Mouse (Mus musculus) urinary bladder, adult 2 months (tissue): Measurements from ENCODE around the gene Gm13696. TPM values are rescaled to one million over a fixed set of nuclear protein-coding genes. Genes with fewer than 3 reads are reported as not detected.
"Not testable (repeated sequence)": the region's sequence is repeated elsewhere in the genome, so short reads cannot be mapped to it uniquely, and the experiment has no call there.

Experiments used
- DNase-seq: peaks from one replicate; pipeline ENCODE4 v3.0.0; 2022; ENCODE audit warnings: low spot score
- polyA plus RNA-seq: library from polyadenylated mRNA; depleted of rRNA; stranded (reverse); fragments of >200 nt; gene quantifications from 2 replicates; pipeline ENCODE4 v1.2.3, GENCODE M21; 2012; rRNA removed

Gene Gm13696
- 0.03 TPM in 2 replicates for polyA plus RNA-seq

DNA sequence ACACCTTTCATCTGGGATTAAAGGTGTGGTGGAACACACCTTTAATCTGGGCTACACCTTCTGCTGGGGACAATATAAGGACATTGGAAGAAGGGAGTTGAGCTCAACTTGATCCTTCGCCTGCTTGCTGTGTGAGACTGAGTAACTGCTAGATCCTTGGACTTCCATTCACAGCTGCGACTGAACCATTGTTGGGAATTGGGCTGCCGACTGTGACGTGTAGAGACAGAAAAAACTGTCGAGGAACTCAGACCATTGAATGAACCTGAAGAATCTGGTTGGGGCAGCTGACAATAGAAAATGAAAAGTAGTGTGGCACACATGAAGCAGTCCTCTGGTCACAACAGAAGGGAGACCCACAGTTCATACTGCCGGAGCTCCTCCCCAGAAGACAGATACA is at the start of gene Gm13696:
Gene Gm13696, plus strand, starts transcription at position 301 of the 400 bp plus-strand sequence.
- not testable (repeated sequence) for DNase-seq

DNA sequence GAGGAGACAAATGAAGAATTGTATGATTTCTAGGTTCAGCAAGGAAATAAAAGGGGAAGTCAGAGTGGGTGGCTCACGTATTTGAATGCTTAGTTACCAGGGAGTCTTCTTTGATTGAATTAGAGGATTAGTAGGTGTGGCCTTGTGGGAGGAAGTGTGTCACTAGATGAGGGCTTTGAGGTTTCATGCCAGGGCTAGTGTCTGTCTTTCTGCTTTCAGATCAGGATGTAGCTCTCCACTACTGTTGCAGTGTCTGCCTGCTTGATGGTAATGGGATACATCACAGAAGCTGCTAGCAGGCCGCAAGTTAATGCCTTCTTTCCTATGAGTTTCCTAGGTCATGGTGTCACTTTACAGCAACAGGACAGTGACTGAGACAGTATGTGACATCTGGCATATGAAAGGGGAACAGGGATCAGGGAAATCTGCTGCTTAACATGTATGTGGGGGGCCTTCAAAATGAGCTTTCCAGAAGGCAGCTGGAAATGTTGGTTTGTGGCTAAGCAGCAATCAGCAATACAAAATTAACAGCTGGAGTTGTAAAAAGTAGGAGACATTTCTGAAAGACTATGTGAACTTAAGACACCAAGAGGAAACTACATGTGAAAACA is 43.3 kb upstream of the Gm13696 start:
- no peak for DNase-seq

DNA sequence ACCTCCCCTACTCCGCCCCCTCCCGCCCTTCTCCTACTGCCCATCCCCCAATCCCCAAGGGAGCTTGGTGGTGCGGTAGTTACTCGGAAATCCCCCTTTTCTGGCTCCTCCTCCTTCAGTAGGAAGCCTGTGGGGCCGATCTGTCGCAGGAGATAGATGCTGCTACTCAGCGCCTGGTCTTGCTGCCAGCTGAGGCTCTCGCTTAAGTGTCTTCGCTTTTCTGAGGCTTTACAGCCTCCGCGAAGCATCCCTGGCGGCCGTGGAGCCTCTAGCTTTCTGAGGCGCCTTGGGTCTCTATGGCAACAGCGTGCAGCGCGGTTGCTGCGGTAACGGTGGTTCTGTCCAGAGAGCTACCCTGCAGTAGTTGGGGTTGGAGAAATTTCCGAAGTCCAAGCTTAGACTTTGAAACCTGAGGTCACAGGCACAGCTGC is 32.0 kb upstream of the Gm13696 start, which contains the start of gene Zswim2:
Gene Zswim2, minus strand, starts transcription at position 298 of the 431 bp plus-strand sequence.
- DNase-seq: no peak

DNA sequence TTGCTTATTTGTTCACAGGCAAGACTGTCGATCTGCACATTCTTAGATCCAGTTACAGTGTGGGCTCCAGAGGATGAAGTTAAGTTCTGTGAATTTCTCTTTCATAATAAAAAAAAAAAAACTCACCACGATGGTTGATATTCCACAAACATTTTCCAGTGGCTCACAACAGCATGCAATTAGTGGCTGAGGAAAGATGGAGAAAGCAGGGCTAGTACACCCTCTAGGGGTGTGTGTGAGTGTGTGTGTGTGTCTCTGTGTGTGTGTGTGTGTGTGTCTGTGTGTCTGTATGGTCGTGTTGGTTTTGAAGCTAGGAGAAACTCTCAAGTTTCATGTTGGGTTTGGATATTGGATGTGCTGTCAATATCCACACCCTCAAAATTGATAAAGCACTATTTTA is 31.5 kb upstream of the Gm13696 start:
- DNase-seq: no peak

DNA sequence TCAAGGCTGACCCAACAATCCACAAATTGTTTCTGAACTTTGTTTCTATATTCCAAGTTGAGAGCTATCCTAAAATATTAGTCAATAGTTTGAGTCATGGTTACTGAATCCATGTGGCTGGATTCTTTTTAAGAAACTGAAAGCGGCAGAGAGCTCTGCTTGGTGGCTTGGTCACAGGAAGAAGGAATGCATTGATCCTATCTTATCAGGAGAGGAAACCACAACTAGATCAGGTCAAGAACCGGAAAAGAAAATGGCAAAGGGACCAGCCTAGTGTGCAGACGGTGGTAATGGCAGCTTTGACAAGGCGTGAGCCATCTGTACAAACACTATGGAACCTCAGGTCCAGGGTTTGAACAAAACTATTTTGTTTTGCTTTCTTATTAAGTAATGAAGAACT is 31.1 kb upstream of the Gm13696 start:
- DNase-seq: no peak

DNA sequence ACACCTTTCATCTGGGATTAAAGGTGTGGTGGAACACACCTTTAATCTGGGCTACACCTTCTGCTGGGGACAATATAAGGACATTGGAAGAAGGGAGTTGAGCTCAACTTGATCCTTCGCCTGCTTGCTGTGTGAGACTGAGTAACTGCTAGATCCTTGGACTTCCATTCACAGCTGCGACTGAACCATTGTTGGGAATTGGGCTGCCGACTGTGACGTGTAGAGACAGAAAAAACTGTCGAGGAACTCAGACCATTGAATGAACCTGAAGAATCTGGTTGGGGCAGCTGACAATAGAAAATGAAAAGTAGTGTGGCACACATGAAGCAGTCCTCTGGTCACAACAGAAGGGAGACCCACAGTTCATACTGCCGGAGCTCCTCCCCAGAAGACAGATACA is 17.5 kb upstream of the Gm13696 start, which contains the start of gene Gm13698:
Gene Gm13698, plus strand, starts transcription at position 301 of the 400 bp plus-strand sequence.
- not testable (repeated sequence) for DNase-seq

DNA sequence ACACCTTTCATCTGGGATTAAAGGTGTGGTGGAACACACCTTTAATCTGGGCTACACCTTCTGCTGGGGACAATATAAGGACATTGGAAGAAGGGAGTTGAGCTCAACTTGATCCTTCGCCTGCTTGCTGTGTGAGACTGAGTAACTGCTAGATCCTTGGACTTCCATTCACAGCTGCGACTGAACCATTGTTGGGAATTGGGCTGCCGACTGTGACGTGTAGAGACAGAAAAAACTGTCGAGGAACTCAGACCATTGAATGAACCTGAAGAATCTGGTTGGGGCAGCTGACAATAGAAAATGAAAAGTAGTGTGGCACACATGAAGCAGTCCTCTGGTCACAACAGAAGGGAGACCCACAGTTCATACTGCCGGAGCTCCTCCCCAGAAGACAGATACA is 11.7 kb upstream of the Gm13696 start, which contains the start of gene Gm13693:
Gene Gm13693, plus strand, starts transcription at position 301 of the 400 bp plus-strand sequence.
- not testable (repeated sequence) for DNase-seq

DNA sequence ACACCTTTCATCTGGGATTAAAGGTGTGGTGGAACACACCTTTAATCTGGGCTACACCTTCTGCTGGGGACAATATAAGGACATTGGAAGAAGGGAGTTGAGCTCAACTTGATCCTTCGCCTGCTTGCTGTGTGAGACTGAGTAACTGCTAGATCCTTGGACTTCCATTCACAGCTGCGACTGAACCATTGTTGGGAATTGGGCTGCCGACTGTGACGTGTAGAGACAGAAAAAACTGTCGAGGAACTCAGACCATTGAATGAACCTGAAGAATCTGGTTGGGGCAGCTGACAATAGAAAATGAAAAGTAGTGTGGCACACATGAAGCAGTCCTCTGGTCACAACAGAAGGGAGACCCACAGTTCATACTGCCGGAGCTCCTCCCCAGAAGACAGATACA is 5.9 kb upstream of the Gm13696 start, which contains the start of gene Gm13695:
Gene Gm13695, plus strand, starts transcription at position 301 of the 400 bp plus-strand sequence.
- DNase-seq: not testable (repeated sequence)

DNA sequence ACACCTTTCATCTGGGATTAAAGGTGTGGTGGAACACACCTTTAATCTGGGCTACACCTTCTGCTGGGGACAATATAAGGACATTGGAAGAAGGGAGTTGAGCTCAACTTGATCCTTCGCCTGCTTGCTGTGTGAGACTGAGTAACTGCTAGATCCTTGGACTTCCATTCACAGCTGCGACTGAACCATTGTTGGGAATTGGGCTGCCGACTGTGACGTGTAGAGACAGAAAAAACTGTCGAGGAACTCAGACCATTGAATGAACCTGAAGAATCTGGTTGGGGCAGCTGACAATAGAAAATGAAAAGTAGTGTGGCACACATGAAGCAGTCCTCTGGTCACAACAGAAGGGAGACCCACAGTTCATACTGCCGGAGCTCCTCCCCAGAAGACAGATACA is 5.7 kb downstream of the Gm13696 start, which contains the start of gene Gm13694:
Gene Gm13694, plus strand, starts transcription at position 301 of the 400 bp plus-strand sequence.
- not testable (repeated sequence) for DNase-seq

DNA sequence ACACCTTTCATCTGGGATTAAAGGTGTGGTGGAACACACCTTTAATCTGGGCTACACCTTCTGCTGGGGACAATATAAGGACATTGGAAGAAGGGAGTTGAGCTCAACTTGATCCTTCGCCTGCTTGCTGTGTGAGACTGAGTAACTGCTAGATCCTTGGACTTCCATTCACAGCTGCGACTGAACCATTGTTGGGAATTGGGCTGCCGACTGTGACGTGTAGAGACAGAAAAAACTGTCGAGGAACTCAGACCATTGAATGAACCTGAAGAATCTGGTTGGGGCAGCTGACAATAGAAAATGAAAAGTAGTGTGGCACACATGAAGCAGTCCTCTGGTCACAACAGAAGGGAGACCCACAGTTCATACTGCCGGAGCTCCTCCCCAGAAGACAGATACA is 11.5 kb downstream of the Gm13696 start, which contains the start of gene Gm13697:
Gene Gm13697, plus strand, starts transcription at position 301 of the 400 bp plus-strand sequence.
- DNase-seq: not testable (repeated sequence)

DNA sequence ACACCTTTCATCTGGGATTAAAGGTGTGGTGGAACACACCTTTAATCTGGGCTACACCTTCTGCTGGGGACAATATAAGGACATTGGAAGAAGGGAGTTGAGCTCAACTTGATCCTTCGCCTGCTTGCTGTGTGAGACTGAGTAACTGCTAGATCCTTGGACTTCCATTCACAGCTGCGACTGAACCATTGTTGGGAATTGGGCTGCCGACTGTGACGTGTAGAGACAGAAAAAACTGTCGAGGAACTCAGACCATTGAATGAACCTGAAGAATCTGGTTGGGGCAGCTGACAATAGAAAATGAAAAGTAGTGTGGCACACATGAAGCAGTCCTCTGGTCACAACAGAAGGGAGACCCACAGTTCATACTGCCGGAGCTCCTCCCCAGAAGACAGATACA is 17.3 kb downstream of the Gm13696 start, which contains the start of gene Gm13691:
Gene Gm13691, plus strand, starts transcription at position 301 of the 400 bp plus-strand sequence.
- not testable (repeated sequence) for DNase-seq

DNA sequence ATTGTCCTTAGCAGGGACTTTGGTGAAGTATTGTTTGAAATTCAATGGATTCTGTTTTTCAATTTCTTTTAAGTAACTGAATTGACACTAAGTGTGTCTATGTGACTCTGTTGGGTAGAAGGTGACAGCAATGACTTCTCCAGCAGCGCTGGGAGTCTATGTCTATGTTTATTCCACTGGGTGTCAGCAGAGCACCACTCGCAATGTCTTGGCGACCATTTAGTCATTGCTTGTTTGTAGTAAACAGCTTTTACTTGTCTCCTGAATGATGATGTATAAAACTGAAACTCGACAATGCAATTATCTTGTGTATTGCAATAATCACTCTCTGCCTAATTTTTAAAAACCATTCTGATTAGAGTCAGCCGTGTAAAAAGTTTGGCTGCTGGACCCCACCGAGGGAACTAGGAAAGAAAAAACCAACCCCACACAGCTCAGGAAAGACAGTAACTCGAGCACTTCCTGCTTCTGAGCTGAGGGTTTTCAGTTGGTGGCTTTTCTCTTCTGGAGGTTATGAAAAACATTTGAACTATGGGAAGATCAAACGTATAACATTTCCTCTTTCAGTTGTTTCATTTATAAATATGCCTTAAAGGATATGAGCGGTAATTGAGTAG is 20.8 kb downstream of the Gm13696 start:
- DNase-seq: not testable (repeated sequence)

DNA sequence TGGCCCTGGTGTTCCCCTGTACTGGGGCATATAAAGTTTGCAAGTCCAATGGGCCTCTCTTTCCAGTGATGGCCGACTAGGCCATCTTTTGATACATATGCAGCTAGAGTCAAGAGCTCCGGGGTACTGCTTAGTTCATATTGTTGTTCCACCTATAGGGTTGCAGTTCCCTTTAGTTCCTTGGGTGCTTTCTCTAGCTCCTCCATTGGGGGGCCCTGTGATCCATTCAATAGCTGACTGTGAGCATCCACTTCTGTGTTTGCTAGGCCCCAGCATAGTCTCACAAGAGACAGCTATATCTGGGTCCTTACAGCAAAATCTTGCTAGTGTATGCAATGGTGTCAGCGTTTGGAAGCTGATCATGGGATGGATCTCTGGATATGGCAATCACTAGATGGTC is 21.6 kb downstream of the Gm13696 start:
- DNase-seq: not testable (repeated sequence)

DNA sequence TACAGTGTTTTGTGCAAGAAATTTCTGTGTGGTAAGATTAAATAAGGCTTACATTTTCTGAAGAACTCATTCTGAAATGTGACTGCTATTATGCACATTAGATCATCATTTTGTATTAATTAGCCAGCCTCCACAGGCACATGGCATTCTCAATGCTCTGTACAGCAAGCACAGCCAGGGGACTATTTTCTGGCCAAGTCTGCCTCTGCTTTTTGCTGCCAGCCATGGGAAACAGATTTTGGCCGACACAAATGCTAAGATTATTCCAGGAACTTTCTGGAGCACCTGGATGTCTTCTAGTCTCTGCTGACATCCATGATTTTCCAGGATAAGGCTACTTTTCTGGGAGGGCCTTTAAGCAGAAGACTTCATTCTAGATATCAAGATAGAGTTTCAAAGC is 36.0 kb downstream of the Gm13696 start:
- DNase-seq: no peak

DNA sequence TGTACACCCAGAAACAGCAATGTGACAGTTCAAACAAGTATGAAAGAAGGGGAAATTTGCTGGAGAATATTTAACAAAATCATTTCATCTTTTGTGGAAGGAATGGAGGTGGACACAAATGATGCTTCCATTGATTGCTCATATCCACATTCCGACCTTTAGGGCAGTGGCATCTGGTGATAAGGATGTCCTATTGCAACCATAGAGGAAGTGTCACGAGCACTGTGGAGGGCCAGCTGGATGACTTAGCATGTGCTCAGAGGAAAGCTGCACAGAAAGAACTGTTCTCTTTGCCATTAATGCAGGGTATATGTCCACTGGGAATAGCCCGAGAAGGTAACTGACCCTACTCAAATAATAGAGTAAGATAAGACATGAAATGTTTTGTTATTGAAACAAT is 36.9 kb downstream of the Gm13696 start:
- DNase-seq: no peak

DNA sequence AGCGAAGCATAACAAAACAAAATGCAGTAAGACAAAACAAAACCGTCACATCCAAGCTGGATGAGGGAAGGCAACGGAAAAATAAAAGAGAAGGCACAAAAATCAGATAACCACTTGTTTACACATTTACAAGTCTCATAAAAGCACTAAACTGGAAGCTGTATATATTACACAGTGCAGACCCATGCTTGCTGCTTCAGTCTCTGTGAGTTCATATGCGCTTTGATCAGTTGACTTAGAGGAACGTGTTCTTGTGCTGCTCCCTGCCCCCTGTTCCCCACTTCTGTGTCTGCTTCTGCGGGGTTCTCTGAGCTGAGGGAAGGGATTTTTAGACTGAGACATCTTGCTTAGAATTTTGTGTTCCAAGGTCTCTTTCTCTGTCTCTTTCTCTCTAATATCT is 41.6 kb downstream of the Gm13696 start:
- no peak for DNase-seq

DNA sequence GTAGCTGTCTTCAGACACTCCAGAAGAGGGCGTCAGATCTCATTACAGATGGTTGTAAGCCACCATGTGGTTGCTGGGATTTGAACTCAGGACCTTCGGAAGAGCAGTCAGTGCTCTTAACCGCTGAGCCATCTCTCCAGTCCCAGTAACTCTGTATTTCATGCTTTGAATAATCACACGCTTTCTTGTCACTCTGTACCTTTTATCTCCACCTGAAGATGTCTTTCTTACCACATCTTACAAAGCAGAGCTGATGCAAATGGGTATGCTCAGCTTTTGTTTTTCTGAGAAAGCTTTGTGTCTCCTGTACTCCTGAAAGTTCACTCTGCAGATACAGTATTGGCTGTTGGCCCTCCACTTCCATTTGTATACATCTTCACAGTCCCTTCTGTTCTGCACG is 43.4 kb downstream of the Gm13696 start:
- DNase-seq: not testable (repeated sequence)

DNA sequence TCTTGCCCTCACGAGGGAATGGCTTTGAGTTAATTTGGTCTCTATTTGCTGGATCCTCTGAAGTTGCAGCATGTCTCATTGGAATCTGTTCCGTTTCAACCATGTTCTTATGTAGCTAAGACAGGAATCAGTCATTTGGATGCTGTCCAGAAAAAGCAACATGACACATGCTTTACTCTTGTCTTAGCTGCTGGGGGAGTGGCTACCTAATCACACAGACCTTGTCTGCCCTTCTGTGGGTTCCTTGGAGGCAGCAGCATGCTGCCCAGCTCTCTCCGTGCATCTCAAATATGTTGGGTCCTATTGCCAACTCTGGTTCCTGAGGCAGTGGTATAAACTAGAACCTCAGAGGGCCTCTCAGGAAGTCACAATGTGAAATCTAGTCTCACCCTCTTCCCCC is 45.4 kb downstream of the Gm13696 start:
- DNase-seq: no peak

DNA sequence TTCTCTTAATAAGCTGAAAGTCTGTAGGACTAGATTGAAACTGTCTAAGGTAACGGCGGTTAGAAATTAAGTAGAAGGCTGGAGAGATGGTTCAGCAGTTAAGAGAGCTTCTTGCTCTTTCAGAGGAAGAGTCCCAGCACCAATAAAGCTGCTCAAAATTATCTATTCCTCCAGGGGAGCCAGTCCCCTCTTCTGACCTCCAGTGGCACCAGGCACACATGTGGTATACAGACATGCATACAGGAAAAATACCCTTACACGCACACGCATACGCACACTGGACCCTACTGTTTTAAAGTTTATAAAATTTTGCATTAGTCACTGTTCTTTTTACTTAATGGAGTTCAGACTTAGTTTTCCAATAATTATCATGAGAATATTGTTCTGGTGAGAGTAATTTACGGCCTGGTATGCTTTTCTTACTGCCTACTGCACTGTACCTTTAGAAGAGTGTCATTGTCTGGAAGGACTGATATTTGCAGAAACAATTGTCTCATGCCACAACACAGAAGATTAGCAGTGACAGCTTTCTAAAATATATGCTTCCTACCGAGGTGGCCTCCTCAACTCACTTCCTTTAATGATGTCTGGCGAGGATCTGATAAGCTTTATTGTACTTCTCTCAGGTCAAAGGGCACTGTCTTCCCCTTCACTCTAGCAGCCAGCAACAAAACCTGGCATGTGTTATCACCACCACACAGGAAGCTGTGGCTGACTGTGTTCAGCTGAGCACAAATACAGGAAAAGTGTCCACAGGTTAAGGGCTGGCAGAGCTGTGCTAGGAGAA is 46.8 kb downstream of the Gm13696 start:
- no peak for DNase-seq

DNA sequence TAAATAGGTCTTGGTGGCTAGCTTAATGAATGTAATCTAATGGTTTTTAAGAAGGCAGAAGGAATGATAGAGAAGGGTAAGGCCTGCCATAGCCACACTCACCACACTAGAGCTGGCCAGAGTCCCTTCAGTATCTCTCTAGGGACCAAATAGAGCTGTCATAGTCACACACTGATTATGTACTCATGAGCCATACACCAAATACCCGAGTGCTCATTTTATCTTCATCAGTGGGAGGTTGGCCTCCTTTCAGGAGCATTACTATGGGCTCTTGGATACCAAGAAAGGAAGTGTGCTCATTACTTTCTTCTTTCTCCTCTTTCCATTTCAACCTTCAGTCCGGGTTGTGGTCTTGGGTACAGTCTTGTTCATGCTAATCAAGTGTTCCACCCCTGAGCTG is 49.0 kb downstream of the Gm13696 start:
- no peak for DNase-seq

DNA sequence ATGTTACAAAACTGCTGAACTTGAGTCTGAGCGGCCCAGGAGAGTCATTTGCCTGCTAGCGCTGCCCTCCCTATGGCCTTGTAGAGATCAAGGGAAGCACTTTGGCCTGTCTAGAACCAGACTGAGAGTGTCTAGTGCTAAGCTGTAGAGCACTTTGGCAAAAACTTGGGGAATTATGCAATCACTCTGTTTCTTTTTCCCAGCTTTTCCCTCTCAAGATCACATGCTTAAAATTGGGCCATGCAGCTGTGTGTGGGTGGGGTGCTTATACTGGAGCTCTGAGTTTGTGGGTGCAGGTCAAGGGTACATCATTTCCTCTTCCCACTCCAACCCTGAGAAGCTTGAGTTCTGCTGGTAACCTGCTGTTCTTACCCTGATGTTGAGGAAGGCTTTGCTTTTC is 50.0 kb downstream of the Gm13696 start:
- no peak for DNase-seq

DNA sequence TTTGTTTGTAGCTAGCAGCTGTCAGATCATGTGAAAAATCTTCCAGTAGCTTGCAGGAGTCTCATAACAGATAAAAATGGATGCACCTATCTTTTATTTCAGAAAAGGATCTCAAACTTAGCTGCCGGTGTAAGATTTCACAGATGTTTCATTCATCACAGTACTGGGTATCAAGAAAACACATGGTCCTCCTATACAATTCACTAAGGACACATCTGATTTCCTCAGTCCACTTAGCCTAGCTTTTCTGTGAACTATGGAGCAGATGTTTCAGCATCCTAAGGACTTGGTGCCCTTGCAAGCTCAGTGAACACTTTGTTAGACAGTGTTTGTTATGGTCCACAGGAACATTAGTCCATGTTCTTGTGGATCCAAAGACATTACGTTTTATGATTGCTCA is 50.4 kb downstream of the Gm13696 start:
- no peak for DNase-seq
